Mouse (Mus musculus): ENCODE measurements around the gene Neurog3. TPM values are rescaled to one million over a fixed set of nuclear protein-coding genes. Genes with fewer than 3 reads are reported as not detected.
A peak's percentile ranks its signal among the peaks of the same experiment; 100 is the strongest.

The Neurog3 gene
- total and polyA plus RNA-seq, 3 experiments: not detected

DNA sequence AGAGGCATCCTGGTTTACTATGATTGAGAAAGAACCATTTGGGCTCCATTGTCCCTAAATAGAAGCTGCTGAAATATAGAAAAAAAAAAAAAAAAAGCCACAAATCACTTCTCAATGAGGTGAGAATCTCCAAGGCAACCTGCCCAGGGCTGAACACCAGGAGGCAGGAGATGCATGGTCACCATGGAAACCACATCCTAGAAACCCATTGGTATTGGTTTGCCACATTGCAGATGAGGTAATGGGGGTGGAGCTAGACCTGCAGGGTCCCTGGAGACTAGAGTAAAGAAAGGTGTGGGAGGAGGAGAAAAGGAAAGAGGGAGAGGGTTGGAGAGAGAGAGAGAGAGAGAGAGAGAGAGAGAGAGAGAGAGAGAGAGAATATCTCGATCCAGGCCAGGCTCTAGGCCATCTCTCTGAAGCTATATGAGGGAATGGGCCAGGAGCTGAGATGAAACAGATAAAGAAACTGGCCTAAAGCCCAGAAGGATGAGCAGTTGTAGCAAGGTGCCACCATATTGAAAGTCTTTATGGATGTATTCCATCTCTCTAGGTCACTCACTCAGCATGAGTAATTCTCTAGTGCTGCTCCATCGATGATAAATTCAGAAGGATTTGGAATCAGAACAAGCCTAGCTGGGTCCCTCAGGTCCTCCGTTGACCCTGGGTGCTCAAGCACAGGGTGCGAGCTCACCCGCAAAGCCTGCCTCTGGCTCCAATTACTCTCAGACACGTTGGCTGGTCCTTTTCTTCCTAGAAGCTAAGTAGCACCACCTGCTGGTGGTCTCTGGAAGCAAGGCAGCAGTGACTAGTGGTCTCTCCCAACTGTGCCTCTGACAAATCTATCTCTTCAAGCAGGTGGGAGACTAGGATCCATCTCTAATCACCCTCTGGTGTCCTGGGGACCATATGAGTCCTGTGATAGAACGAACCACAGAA, 31.1 kb upstream of the Neurog3 start:
- TF ChIP-seq ZC3H11A (IDR thresholded peaks at IDR 0.05; ENCODE audit: low read depth, low read length) (peak; percentile 27; the same call in 1 of the 2 replicates), ETS1 (IDR thresholded peaks at IDR 0.05; ENCODE audit: low read depth, low read length) (no peak), CTCF (IDR thresholded peaks at IDR 0.05 in 2 of 3, conservative IDR thresholded peaks at IDR 0.05 in 1 of 3; ENCODE audit: control insufficient read depth in 1 of 3, insufficient read depth in 1 of 3, low read depth in 2 of 3, low read length in 3 of 3, poor library complexity in 1 of 3, severe bottlenecking in 1 of 3) (peak; percentile 77 to 80 (median 77)), SMC3 (IDR thresholded peaks at IDR 0.05; ENCODE audit: low read depth, low read length) (peak; percentile 75), RAD21 (IDR thresholded peaks at IDR 0.05; ENCODE audit: low read depth, low read length) (peak; percentile 66)
- peak; percentile 66 for DNase-seq (ENCODE audit: low read depth, low spot score)
- Histone ChIP-seq H3K9ac (ENCODE audit: control insufficient read depth, low read depth, low read length, poor library complexity, severe bottlenecking) (no peak overlapping the region), H3K9me3 (replicated peaks; ENCODE audit: insufficient read depth, low read length) (no peaks in the 10 kb centered on the region), H3K79me2 (ENCODE audit: control insufficient read depth, insufficient read depth, low read length, poor library complexity) (no peaks in the 10 kb centered on the region), H3K27ac (ENCODE audit: control insufficient read depth, low read depth, low read length) (no peak overlapping the region), H3K27me3 (ENCODE audit: control insufficient read depth in 1 of 2, insufficient read depth in 2 of 2, low read length in 2 of 2) (no peaks in the 10 kb centered on the region), H3K4me3 (ENCODE audit: control insufficient read depth in 1 of 2, insufficient read depth in 1 of 2, low read depth in 2 of 2, low read length in 2 of 2) (no peak overlapping the region), H3K4me1 (ENCODE audit: control insufficient read depth in 1 of 2, insufficient read depth in 2 of 2, low read length in 2 of 2) (no peaks in the 10 kb centered on the region), H3K36me3 (ENCODE audit: control insufficient read depth in 1 of 2, insufficient read depth in 2 of 2, low read length in 2 of 2) (no peaks in the 10 kb centered on the region)

GRCm38 (mm10) chr10:62104835-62105576, 27.9 kb upstream of the Neurog3 start:
- peak; percentile 72 for DNase-seq (ENCODE audit: low read depth, low spot score)
- no peaks in the 10 kb centered on the region for H3K4me1 ChIP-seq (ENCODE audit: control insufficient read depth in 1 of 2, insufficient read depth in 2 of 2, low read length in 2 of 2)
- no peaks in the 10 kb centered on the region for H3K27me3 ChIP-seq (ENCODE audit: control insufficient read depth in 1 of 2, insufficient read depth in 2 of 2, low read length in 2 of 2)
- no peak overlapping the region for H3K9ac ChIP-seq (ENCODE audit: control insufficient read depth, low read depth, low read length, poor library complexity, severe bottlenecking)
- H3K9me3 ChIP-seq (replicated peaks; ENCODE audit: insufficient read depth, low read length): no peaks in the 10 kb centered on the region
- no peaks in the 10 kb centered on the region for H3K36me3 ChIP-seq (ENCODE audit: control insufficient read depth in 1 of 2, insufficient read depth in 2 of 2, low read length in 2 of 2)
- no peaks in the 10 kb centered on the region for H3K79me2 ChIP-seq (ENCODE audit: control insufficient read depth, insufficient read depth, low read length, poor library complexity)
- H3K4me3 ChIP-seq (ENCODE audit: control insufficient read depth in 1 of 2, insufficient read depth in 1 of 2, low read depth in 2 of 2, low read length in 2 of 2): no peak overlapping the region
- H3K27ac ChIP-seq (ENCODE audit: control insufficient read depth, low read depth, low read length): no peak overlapping the region
- TF ChIP-seq TAL1 (IDR thresholded peaks at IDR 0.05; ENCODE audit: low read length) (no peak), ZNF384 (IDR thresholded peaks at IDR 0.05; ENCODE audit: low read depth, low read length) (peak; percentile 72), MAX (IDR thresholded peaks at IDR 0.05; ENCODE audit: low read length) (no peak), POLR2AphosphoS2 (IDR thresholded peaks at IDR 0.05; ENCODE audit: low read length) (no peak), ZKSCAN1 (IDR thresholded peaks at IDR 0.05; ENCODE audit: low read depth, low read length) (no peak), RCOR1 (IDR thresholded peaks at IDR 0.05; ENCODE audit: low read depth, low read length) (no peak), ETS1 (IDR thresholded peaks at IDR 0.05; ENCODE audit: low read depth, low read length) (no peak), MYC (IDR thresholded peaks at IDR 0.05; ENCODE audit: low read depth, low read length) (peak; percentile 56; the same call in 1 of the 2 replicates), CHD2 (IDR thresholded peaks at IDR 0.05; ENCODE audit: low read length) (no peak), CHD1 (IDR thresholded peaks at IDR 0.05; ENCODE audit: low read depth, low read length) (no peak), SMC3 (IDR thresholded peaks at IDR 0.05; ENCODE audit: low read depth, low read length) (peak; percentile 85), HCFC1 (IDR thresholded peaks at IDR 0.05; ENCODE audit: low read depth, low read length) (no peak), E2F4 (IDR thresholded peaks at IDR 0.05; ENCODE audit: borderline replicate concordance, low read depth, low read length) (no peak), MAZ (IDR thresholded peaks at IDR 0.05; ENCODE audit: low read depth, low read length) (0 out of 2 replicates have a peak, but pooled peaks have one; percentile 29), EP300 (IDR thresholded peaks at IDR 0.05; ENCODE audit: low read depth in 1 of 2, low read length in 2 of 2) (no peak), MAFK (IDR thresholded peaks at IDR 0.05; ENCODE audit: borderline replicate concordance, low read depth, low read length) (no peak), USF1 (IDR thresholded peaks at IDR 0.05; ENCODE audit: low read depth, low read length) (no peak), MYB (IDR thresholded peaks at IDR 0.05; ENCODE audit: low read depth, low read length) (no peak), MEF2A (IDR thresholded peaks at IDR 0.05; ENCODE audit: extremely low read depth, insufficient replicate concordance, low read depth, low read length, poor library complexity, severe bottlenecking) (no peak), NELFE (IDR thresholded peaks at IDR 0.05; ENCODE audit: low read depth, low read length) (no peak), TCF12 (IDR thresholded peaks at IDR 0.05; ENCODE audit: low read depth, low read length) (no peak), CTCF (IDR thresholded peaks at IDR 0.05 in 2 of 3, conservative IDR thresholded peaks at IDR 0.05 in 1 of 3; ENCODE audit: control insufficient read depth in 1 of 3, insufficient read depth in 1 of 3, low read depth in 2 of 3, low read length in 3 of 3, poor library complexity in 1 of 3, severe bottlenecking in 1 of 3) (peak; percentile 54 to 85 (median 82); a peak in 5 of 6 replicates), SIN3A (IDR thresholded peaks at IDR 0.05; ENCODE audit: low read length) (no peak), ZMIZ1 (IDR thresholded peaks at IDR 0.05; ENCODE audit: low read depth, low read length) (no peak), GATA1 (IDR thresholded peaks at IDR 0.05; ENCODE audit: low read depth, low read length) (no peak), KAT2A (conservative IDR thresholded peaks at IDR 0.05; ENCODE audit: low read depth, low read length) (no peak)

All from MEL (cell line).